Mouse (Mus musculus) spleen, adult 2 months (tissue): ENCODE measurements around the gene Cdh24. TPM values are rescaled to one million over a fixed set of nuclear protein-coding genes. Genes with fewer than 3 reads are reported as not detected.
A peak's percentile ranks its signal among the peaks of the same experiment; 100 is the strongest.

Source experiments
- DNase-seq, 2 experiments: peaks; one replicate each; pipeline versions ENCODE4 v3.0.0 to v3.0.0-alpha.2; 2012 to 2021; ENCODE audit warnings: low spot score in 2 of 2, low read depth in 1 of 2
- H3K27ac ChIP-seq: fragments of 200-500 bp; 2 replicates; pipeline ENCODE4 v1.5.1; 2012; ENCODE audit warnings: low read length, inconsistent platforms; ENCODE audit not compliant: insufficient read depth
- H3K27me3 ChIP-seq: fragments of 200-500 bp; 2 replicates; pipeline ENCODE4 v1.6.1; 2012; ENCODE audit warnings: mild to moderate bottlenecking, moderate library complexity, low read length, inconsistent platforms; ENCODE audit not compliant: control insufficient read depth, insufficient read depth
- H3K36me3 ChIP-seq: fragments of 200-500 bp; 2 replicates; pipeline ENCODE4 v1.6.1; 2012; ENCODE audit warnings: mild to moderate bottlenecking, low read length, inconsistent platforms; ENCODE audit not compliant: control insufficient read depth, insufficient read depth
- H3K4me1 ChIP-seq: fragments of 200-500 bp; 2 replicates; pipeline ENCODE4 v1.6.1; 2011; ENCODE audit warnings: inconsistent platforms; ENCODE audit not compliant: control insufficient read depth, insufficient read depth, insufficient read length
- H3K4me3 ChIP-seq: fragments of 200-500 bp; 2 replicates; pipeline ENCODE4 v1.5.1; 2011; ENCODE audit warnings: mild to moderate bottlenecking, inconsistent platforms; ENCODE audit not compliant: insufficient read depth, insufficient read length; ENCODE audit errors: extremely low read depth
- CTCF ChIP-seq: fragments of 200-500 bp; IDR thresholded peaks from 2 replicates; pipeline ENCODE4 v1.5.1; 2011; ENCODE audit warnings: mild to moderate bottlenecking, inconsistent platforms; ENCODE audit not compliant: insufficient read depth, insufficient read length, insufficient replicate concordance; ENCODE audit errors: extremely low read depth
- POLR2A ChIP-seq: fragments of 200-500 bp; IDR thresholded peaks from 2 replicates; pipeline ENCODE4 v1.6.1; 2011; ENCODE audit warnings: low read depth, low read length, inconsistent platforms
- WGBS: fragments of 180-500 bp; shearing (Covaris S2); methylation state at CpG from one replicate; pipeline ENCODE4 v1.1.7; 2018; 5-methylcytosine and 5-hydroxymethylcytosine counted together
- polyA plus RNA-seq: library from polyadenylated mRNA; depleted of rRNA; stranded (reverse); fragments of >200 nt; gene quantifications from 2 replicates; pipeline ENCODE4 v1.2.3, GENCODE M21; 2012

Gene Cdh24
- polyA plus RNA-seq, 1 experiment = 7.3 TPM

- H3K36me3 ChIP-seq = peaks cover 67% of the 10 kb centered on the region
- no peaks in the 10 kb centered on the region for H3K4me1 ChIP-seq
- TF ChIP-seq POLR2A (no peak), CTCF (no peak)
- no peak overlapping the region for H3K4me3 ChIP-seq
- 96% methylated on average over 17 of the region's 17 CpGs for WGBS
- no peak overlapping the region for H3K27ac ChIP-seq
- no peak for DNase-seq
- H3K27me3 ChIP-seq = no peaks in the 10 kb centered on the region
Observed at GRCm38 (mm10) chr14:54646455-54646854, 5.3 kb upstream of the Cdh24 start.

- DNase-seq = no peak
- no peak for TF ChIP-seq CTCF
- TF ChIP-seq POLR2A = no peak
- Histone ChIP-seq H3K4me1 (peaks cover 7% of the 10 kb centered on the region), H3K4me3 (no peak overlapping the region), H3K27me3 (no peaks in the 10 kb centered on the region), H3K36me3 (peaks cover 54% of the 10 kb centered on the region), H3K27ac (no peak overlapping the region)
- WGBS = 93% methylated on average over 9 of the region's 9 CpGs
Observed at GRCm38 (mm10) chr14:54644294-54644693, 3.1 kb upstream of the Cdh24 start.

GRCm38 (mm10) chr14:54643011-54643410 lies 1.8 kb upstream of the Cdh24 start:
- Histone ChIP-seq H3K36me3 (peaks cover 47% of the 10 kb centered on the region), H3K27ac (no peak overlapping the region), H3K27me3 (no peaks in the 10 kb centered on the region), H3K4me1 (peaks cover 7% of the 10 kb centered on the region), H3K4me3 (no peak overlapping the region)
- WGBS = 88% methylated on average over 2 of the region's 2 CpGs
- no peak for DNase-seq
- no peak for TF ChIP-seq CTCF
- TF ChIP-seq POLR2A = no peak

- Histone ChIP-seq H3K27ac (no peak overlapping the region), H3K36me3 (peaks cover 44% of the 10 kb centered on the region), H3K4me3 (no peak overlapping the region), H3K4me1 (peaks cover 7% of the 10 kb centered on the region), H3K27me3 (no peaks in the 10 kb centered on the region)
- WGBS = 95% methylated on average over 25 of the region's 25 CpGs
- TF ChIP-seq CTCF = no peak
- TF ChIP-seq POLR2A = no peak
- DNase-seq = no peak
Observed at GRCm38 (mm10) chr14:54642224-54642944, 1.2 kb upstream of the Cdh24 start.

GRCm38 (mm10) chr14:54640946-54641304 lies 239 bp downstream of the Cdh24 start, which contains the start of gene Gm17606:
Gene Gm17606 (plus strand): TSS chr14:54640952.
- peaks cover 7% of the 10 kb centered on the region for H3K4me1 ChIP-seq
- H3K27me3 ChIP-seq = no peaks in the 10 kb centered on the region
- DNase-seq = no peak
- no peak within 1 kb of the TSS; the same call in 1 of the 2 replicates for H3K27ac ChIP-seq
- peaks cover 35% of the 10 kb centered on the region for H3K36me3 ChIP-seq
- peak within 1 kb of the TSS; percentile 76 for H3K4me3 ChIP-seq
- 2% methylated on average over 27 of the region's 28 CpGs for WGBS
- TF ChIP-seq CTCF (no peak), POLR2A (no peak)

- Histone ChIP-seq H3K4me3 (no peak overlapping the region), H3K36me3 (peaks cover 27% of the 10 kb centered on the region), H3K27me3 (no peaks in the 10 kb centered on the region), H3K4me1 (peaks cover 7% of the 10 kb centered on the region), H3K27ac (no peak overlapping the region)
- no peak for TF ChIP-seq POLR2A
- WGBS = 65% methylated on average over 4 of the region's 4 CpGs
- DNase-seq = no peak
Observed at GRCm38 (mm10) chr14:54640121-54640520, 1.0 kb downstream of the Cdh24 start.

GRCm38 (mm10) chr14:54638210-54638609 lies 3.0 kb downstream of the Cdh24 start:
- peaks cover 9% of the 10 kb centered on the region for H3K36me3 ChIP-seq
- H3K27me3 ChIP-seq = no peaks in the 10 kb centered on the region
- WGBS = 67% methylated on average over 5 of the region's 5 CpGs
- H3K4me1 ChIP-seq = peaks cover 7% of the 10 kb centered on the region
- no peak for TF ChIP-seq POLR2A
- TF ChIP-seq CTCF = no peak
- H3K4me3 ChIP-seq = no peak overlapping the region
- DNase-seq = no peak
- no peak overlapping the region for H3K27ac ChIP-seq
